8 mouse cellular contexts compared by ENCODE assay signal in the genomic region with DNA sequence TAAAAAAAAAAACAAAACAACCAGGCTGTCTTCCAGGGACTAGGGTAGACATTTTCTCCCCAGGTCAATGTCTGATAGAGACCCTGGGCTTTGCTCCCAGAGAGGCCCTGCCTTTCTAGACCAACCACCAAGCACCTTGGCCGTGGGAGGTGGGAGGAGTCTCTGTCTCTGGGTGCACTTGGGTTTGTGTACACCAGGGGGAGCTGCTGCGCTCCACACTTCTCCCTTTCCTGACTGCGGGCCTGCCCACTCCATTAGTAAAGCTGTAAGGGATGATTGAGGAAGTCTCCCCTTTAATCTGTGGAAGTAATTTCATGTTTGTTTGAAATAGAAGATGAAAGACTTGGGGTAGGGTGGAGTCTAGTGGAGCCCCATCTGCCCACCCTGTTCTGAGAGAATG. TPM values are rescaled to one million over a fixed set of nuclear protein-coding genes. Genes with fewer than 3 reads are reported as not detected.
DNase-seq lines count a peak whose midpoint lies in the region; ATAC-seq and TF ChIP-seq lines count a peak whose summit lies in the region.
"Had no signal": no experiment of that assay in that cellular context is flagged by ENCODE, and none has a peak within 500 bp of the region (broad histone marks: within the 10 kb centered on the region; RNA-seq: fewer than 3 reads in every experiment).

No protein-coding gene starts in this region.

- H3K4me3 ChIP-seq in kidney, embryonic 16.5 days (ENCODE audit: low read length): no peak overlapping the region
- no peak overlapping the region for H3K4me3 ChIP-seq in ES-Bruce4 (ENCODE audit: low read depth, low read length)
- H3K4me3 ChIP-seq in lung, postnatal 0 days (ENCODE audit: low read depth, low read length): no peak overlapping the region
- H3K4me3 ChIP-seq: neural tube, embryonic 13.5 days had no signal

- TF ChIP-seq CTCF in ES-Bruce4 (IDR thresholded peaks at IDR 0.05; ENCODE audit: low read depth, low read length): peak; percentile 85
- peak; percentile 78 for TF ChIP-seq CTCF in lung, postnatal 0 days (IDR thresholded peaks at IDR 0.05)

- no peak overlapping the region for H3K4me2 ChIP-seq in kidney, embryonic 16.5 days (replicated peaks; ENCODE audit: low read depth, low read length)
- H3K4me2 ChIP-seq in lung, postnatal 0 days (replicated peaks; ENCODE audit: low read depth, low read length): no peak overlapping the region
- H3K4me2 ChIP-seq: neural tube, embryonic 13.5 days had no signal

- 54% methylated on average over 3 of the region's 3 CpGs for WGBS in kidney, embryonic 16.5 days
- WGBS in lung, postnatal 0 days: 52% methylated on average over 3 of the region's 3 CpGs

- H3K27ac ChIP-seq in kidney, embryonic 16.5 days (ENCODE audit: low read length): no peak overlapping the region
- H3K27ac ChIP-seq in ES-Bruce4 (ENCODE audit: insufficient read depth, low read length): no peak overlapping the region
- H3K27ac ChIP-seq in lung, postnatal 0 days (ENCODE audit: low read length): no peak overlapping the region
- H3K27ac ChIP-seq: neural tube, embryonic 13.5 days had no signal

- no peaks in the 10 kb centered on the region for H3K9me3 ChIP-seq in kidney, embryonic 16.5 days (ENCODE audit: low read length)
- H3K9me3 ChIP-seq in ES-Bruce4 (replicated peaks; ENCODE audit: control insufficient read depth, insufficient read depth, low read length, poor library complexity, severe bottlenecking): no peaks in the 10 kb centered on the region
- no peaks in the 10 kb centered on the region for H3K9me3 ChIP-seq in lung, postnatal 0 days (ENCODE audit: low read length)
- H3K9me3 ChIP-seq: neural tube, embryonic 13.5 days had no signal

- H3K9ac ChIP-seq in kidney, embryonic 16.5 days (replicated peaks; ENCODE audit: low read length): no peak overlapping the region
- H3K9ac ChIP-seq in ES-Bruce4 (ENCODE audit: low read depth, poor library complexity, severe bottlenecking): no peak overlapping the region
- no peak overlapping the region for H3K9ac ChIP-seq in lung, postnatal 0 days (replicated peaks; ENCODE audit: low read depth)
- H3K9ac ChIP-seq: neural tube, embryonic 13.5 days had no signal

- DNase-seq in kidney, adult 18-20 months: peak; percentile 54
- peak; percentile 34 for DNase-seq in WW6 (ENCODE audit: low read depth, low spot score)
- peak; percentile 61 for DNase-seq in lung, postnatal 0 days (ENCODE audit: low spot score)
- DNase-seq in splenic B cell, adult 2 months (ENCODE audit: low read depth, low spot score): peak; percentile 46

- TF ChIP-seq POLR2A in ES-Bruce4 (IDR thresholded peaks at IDR 0.05; ENCODE audit: insufficient read depth, low read length): no peak

- no peaks in the 10 kb centered on the region for H3K27me3 ChIP-seq in kidney, embryonic 16.5 days (ENCODE audit: insufficient read depth, low read length)
- no peaks in the 10 kb centered on the region for H3K27me3 ChIP-seq in ES-Bruce4 (ENCODE audit: control insufficient read depth, insufficient read depth, low read length, poor library complexity, severe bottlenecking)
- H3K27me3 ChIP-seq in lung, postnatal 0 days (replicated peaks; ENCODE audit: insufficient read depth, low read length): no peaks in the 10 kb centered on the region
- H3K27me3 ChIP-seq in splenic B cell, adult 2 months (ENCODE audit: control insufficient read depth, insufficient read depth, low read length, poor library complexity, severe bottlenecking): no peaks in the 10 kb centered on the region

- TF ChIP-seq EP300 in ES-Bruce4 (IDR thresholded peaks at IDR 0.05; ENCODE audit: insufficient read depth, low read depth, low read length): no peak
- no peak for TF ChIP-seq EP300 in lung, postnatal 0 days (IDR thresholded peaks at IDR 0.05)

- H3K36me3 ChIP-seq in kidney, embryonic 16.5 days (ENCODE audit: insufficient read depth, low read length): peaks cover 22% of the 10 kb centered on the region
- H3K36me3 ChIP-seq in ES-Bruce4 (ENCODE audit: control insufficient read depth, insufficient read depth, low read length, poor library complexity, severe bottlenecking): no peaks in the 10 kb centered on the region
- H3K36me3 ChIP-seq in lung, postnatal 0 days (ENCODE audit: insufficient read depth, low read length): peaks cover 22% of the 10 kb centered on the region; the same call in 1 of the 2 replicates
- peaks cover 2% of the 10 kb centered on the region for H3K36me3 ChIP-seq in splenic B cell, adult 2 months (ENCODE audit: control insufficient read depth, insufficient read depth, low read length, poor library complexity, severe bottlenecking)

- no peak; the same call in 1 of the 2 replicates for ATAC-seq in kidney, embryonic 16.5 days (ENCODE audit: low FRiP score, low TSS enrichment)
- ATAC-seq in erythroid progenitor cell, adult 5-6 weeks (replicated peaks; ENCODE audit: low FRiP score, poor library complexity, severe bottlenecking): peak; percentile 78
- peak; percentile 32 for ATAC-seq in lung, postnatal 0 days

- H3K4me1 ChIP-seq in kidney, embryonic 16.5 days (ENCODE audit: insufficient read depth, low read length): peaks cover 19% of the 10 kb centered on the region
- H3K4me1 ChIP-seq in ES-Bruce4 (ENCODE audit: control insufficient read depth, insufficient read depth, low read length): no peaks in the 10 kb centered on the region
- peaks cover 4% of the 10 kb centered on the region; the same call in 1 of the 2 replicates for H3K4me1 ChIP-seq in lung, postnatal 0 days (ENCODE audit: insufficient read depth, low read depth, low read length)

RNA-seq across cellular contexts. Expression of gene Gm17018, which starts 20.8 kb away (rescaled TPM):
- polyA plus RNA-seq in kidney, embryonic 16.5 days (2015; fragmentation: Nextera tagmentation; extraction: Ambion mirVana): 52.4 and 52.9 TPM in 2 replicates
- 21.1 and 22.4 TPM in 2 replicates for polyA plus RNA-seq in ES-Bruce4 (2011; ENCODE audit: insufficient read depth, insufficient read length, low read depth, missing spikeins)
- total RNA-seq in erythroid progenitor cell, adult 5-6 weeks (2015; ENCODE audit: low replicate concordance): 3.4 TPM in 1 of 2 replicates, not detected in the other
- 4.0 and 7.7 TPM in 2 replicates for total RNA-seq in erythroid progenitor cell, adult 5-6 weeks (2017; ENCODE audit: low replicate concordance)
- polyA plus RNA-seq in lung, postnatal 0 days (2015; fragmentation: Nextera tagmentation; extraction: Ambion mirVana): 40.1 and 44.2 TPM in 2 replicates

RNA-seq across cellular contexts. Expression of gene Poll, which starts 20.9 kb away (rescaled TPM):
- polyA plus RNA-seq in kidney, embryonic 16.5 days (2015; fragmentation: Nextera tagmentation; extraction: Ambion mirVana): 20.4 and 21.9 TPM in 2 replicates
- polyA plus RNA-seq in ES-Bruce4 (2011; ENCODE audit: insufficient read depth, insufficient read length, low read depth, missing spikeins): 10.6 and 13.4 TPM in 2 replicates
- 3.6 TPM in 1 of 2 replicates, not detected in the other for total RNA-seq in erythroid progenitor cell, adult 5-6 weeks (2015; ENCODE audit: low replicate concordance)
- total RNA-seq in erythroid progenitor cell, adult 5-6 weeks (2017; ENCODE audit: low replicate concordance): 3.0 TPM in 1 of 2 replicates, not detected in the other
- polyA plus RNA-seq in lung, postnatal 0 days (2015; fragmentation: Nextera tagmentation; extraction: Ambion mirVana): 8.7 and 9.7 TPM in 2 replicates
